Mouse (Mus musculus): Measurements from ENCODE around the gene St6gal1.
A peak's percentile ranks its signal among the peaks of the same experiment; 100 is the strongest.

The St6gal1 gene

DNA sequence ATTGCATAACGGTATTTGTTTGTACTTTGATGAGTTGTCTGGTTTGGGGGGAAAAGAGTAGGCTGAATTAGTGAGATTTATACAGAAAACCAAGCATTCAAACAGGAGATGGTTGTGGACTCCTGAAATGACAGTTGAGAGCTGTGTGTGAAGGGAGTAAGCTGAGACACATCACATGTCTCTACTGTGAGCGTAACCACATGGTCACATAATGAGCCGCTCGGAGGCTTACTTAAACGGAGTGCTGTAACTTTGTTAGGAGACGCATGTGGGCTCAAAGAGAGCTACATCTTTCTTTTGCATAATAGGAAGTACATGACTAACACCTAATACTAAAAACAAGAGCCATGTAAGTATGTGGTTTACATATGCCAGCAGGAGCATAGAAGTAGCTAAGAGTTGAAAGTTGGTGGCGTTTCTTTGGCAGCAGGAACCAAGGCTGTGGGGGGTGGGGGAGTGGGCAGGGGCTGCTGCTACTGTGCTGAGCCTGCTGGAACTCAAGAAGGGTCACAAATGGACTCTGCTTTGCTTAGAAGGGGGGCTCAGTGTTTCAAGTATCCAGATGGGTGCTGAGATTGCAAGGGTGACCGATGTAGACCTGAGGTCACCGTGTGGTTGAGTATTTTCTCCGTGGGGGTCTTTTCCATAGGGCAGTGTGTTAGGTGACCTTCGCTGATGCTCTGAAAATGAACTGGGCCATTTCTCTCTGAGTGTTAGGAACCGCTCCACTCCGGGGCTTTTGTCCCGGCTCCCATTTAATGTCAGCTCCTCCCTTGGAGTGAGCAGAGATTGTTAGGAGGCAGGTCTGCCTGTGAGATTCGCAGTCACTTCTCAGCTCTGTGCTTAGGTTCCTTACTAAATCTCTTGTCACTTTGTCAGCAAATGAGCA lies 26.3 kb downstream of the St6gal1 start:
- DNase-seq (ENCODE audit: low read depth), result no peak

DNA sequence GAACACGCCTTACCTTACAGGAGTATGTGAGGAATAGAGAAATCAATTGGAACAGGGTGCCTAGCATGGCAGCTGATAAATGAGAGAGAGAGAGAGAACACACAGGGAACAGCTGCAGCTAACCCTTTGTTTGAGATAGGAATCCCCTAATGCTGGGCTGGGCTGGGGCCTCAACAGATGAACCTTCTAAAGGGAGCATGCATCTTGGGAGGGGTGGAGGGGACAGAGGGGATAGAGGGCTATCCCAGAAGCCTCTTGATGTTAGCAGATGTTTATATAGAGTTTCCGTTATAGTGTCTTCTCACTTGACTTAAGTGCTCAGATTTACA lies 26.9 kb downstream of the St6gal1 start:
- DNase-seq (ENCODE audit: low read depth), result no peak

DNA sequence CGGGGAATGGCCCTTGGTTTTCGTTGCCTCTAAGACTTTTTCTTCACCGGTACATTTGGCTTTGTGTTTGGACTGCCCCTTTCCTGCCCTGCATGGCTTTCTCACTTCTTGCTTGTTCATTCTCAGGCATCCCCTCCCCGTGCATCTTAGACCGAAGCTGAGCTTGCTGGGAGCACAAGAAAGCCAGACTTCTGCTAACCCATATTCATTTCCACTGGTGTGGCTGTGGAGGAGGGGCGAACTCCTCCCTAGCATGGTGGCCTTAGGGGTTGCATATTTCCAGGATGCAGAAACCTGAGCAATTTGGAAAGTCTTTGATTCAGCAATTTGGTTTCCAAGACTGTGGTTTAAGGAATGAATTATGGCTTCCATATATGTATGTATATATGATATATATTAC lies 29.1 kb downstream of the St6gal1 start:
- peak; percentile 52 for DNase-seq (ENCODE audit: low read depth)

DNA sequence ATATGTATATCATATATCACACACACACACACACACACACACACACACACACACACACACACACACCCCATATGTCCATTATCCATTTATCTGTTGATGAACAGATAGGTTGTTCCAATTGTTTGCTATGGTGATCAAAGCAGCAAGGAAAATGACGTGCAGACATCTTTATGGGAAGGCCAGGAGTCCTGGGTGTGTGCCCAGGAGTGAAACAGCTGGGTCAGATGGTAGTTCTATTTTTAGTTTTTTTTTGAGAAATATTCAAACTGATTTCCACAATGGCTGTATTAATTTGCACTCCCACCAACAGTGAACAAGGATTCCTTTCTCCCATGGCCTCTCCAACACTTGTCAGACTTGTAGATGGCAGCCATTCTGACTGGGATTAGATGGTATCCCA lies 29.5 kb downstream of the St6gal1 start:
- peak; percentile 87 for DNase-seq (ENCODE audit: low read depth)

DNA sequence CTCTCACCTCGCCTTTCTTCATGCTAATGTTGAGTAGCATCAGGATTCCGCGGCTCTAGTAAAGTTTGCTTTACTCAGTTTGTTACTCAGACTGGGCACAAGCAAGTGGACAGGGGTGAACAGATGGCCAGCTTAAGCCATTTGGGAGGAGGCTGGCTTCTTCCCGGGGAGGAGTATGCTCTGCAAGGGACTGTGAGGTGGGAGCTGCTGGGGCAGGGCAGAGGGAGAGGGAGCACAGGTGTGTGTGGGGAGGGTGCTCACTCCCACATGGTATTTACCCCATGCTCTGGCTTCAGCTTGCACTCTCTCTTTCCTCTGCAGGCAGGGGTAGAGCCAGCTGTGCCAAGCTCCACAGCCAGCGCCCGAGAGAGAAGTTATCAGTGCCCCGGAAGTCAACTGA lies 32.1 kb downstream of the St6gal1 start:
- no peak for DNase-seq (ENCODE audit: low read depth)

DNA sequence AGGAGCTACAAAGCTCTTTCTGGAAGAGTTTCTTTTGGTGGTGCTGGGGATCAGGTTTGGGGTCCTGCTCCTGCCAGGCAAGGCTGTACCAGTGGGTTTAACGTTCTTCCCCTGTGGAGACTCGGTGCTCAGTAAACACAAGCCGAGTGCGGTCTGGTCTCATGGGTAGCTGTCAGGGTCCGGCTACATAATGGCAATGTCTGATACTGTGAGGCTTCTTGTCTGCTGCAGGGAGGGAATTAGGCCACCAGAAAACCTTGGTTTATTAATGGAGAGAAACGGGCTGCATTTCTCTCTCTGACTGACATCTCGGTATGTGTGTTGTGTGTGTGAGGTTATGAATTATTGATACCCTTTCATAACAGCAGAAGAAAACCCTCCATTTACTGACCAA lies 33.9 kb downstream of the St6gal1 start:
- no peak for DNase-seq (ENCODE audit: low read depth)

DNA sequence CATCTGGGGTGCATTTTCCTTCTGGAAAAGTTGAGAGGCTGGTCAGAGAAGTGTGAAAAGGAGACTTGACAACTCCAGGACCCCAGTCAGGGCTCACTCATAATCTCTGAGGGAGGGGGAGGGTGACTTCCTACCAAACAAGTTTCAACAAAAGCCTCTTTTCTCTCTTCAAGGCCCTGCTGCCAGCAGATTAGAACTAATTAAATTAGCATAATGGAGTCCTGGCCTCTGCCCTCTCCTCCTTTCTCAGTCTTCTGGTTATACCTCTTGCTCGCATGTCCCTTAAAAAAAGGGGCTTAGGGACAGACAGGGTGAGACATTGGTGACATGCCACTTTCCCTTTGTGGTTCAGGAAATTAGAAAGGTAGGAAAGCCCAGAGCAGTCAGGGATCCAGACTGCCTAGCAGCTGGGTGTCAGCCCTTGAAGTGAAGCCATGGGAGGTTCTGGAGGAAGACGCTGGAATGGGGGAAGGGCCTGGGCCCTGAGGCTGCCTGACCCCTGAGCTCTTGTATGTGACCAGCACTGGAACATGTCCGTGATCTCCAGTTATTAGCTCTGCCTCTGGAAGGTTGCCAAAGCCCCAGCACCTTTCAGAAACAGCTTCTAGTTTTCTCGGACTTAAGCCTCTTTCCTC lies 34.4 kb downstream of the St6gal1 start:
- no peak for DNase-seq (ENCODE audit: low read depth)

DNA sequence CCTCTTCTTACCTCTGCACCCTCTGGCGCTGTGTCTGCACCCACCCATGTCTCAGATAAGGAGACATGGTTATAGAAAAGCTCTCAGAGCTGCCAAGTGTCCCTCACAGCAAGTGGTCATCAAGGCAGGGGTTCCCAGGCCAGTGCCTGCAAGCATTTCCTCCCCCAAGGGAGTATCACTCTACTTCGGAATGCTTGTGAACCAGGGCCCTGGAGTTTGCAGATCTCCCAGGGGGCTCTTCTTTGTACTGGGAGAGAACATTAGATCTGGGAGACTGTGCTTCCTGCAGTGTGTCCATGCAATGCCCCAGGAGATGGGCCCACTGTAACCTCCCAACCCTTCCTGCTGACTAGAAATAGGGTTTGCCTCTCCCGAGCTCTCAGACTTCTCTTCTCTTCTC lies 35.0 kb downstream of the St6gal1 start:
- DNase-seq (ENCODE audit: low read depth), result no peak

DNA sequence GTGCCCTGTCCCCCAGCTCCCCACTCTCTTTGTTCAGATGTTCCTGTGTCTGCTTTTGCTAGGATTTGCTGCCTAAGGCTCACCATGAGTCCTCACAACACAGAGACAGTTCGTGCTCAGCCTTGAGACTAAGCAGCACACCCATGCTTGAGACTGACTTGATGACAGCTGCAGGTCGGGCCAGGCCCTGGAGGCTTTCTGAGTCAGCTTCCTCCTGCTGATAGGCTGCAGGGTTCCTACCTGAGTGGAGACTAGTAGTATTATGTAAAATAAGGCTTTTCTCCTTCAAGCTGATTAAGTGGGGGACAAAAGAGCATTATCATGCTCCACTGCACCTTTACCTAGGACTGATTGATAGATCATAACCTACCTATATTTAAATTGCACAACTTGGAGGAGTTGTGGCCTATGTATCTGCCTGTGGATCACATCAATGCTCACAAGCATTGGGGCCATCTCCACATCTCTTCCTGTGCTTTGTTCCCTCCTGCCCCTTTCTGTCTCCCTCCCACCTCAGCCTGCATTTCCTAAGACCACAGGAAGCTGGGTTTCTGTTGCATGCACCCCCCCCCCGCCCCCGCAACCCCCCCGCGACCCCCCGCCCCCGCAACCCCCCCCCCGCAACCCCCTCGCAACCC lies 37.7 kb downstream of the St6gal1 start:
- peak; percentile 57 for DNase-seq (ENCODE audit: low read depth)

DNA sequence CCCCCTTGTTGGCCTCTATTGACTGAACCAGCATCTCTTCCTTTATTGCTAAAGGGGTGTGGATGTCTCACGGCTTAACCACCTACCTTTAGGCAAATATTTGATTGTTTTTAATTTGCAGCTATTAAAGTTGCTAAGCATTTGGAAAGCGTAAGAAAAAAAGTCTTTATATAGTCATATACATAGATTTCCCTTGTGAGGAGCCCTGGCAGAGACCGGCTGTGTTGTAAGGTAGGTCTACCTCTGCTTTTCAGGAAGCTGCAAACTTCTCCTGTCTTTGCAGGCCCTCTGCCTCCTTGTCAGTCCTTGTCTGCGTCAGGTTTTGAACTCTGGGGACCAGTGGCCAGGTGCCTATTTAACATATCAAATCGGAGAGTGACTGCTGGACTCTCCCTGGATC lies 38.3 kb downstream of the St6gal1 start:
- no peak for DNase-seq (ENCODE audit: low read depth)

DNA sequence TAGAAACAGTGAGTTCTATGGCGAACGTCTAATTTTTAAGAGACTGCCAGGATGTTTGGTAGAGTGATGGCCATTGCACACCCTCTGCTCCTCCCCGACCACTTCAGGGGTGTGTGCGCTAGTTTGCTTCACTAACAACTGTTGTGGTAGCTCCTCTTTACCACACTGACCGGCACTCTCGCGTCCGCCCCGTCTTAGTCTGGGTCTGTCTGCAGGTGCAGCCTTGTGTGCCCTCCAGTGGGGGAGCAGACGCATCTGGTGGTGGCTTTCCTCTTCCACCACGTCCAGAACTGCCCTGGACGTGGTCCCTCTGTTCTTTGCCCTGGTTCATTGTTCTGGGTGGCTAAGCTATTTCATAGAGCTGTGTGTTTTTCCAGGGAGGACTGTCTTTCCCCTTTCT lies 40.5 kb downstream of the St6gal1 start:
- DNase-seq (ENCODE audit: low read depth), result no peak

DNA sequence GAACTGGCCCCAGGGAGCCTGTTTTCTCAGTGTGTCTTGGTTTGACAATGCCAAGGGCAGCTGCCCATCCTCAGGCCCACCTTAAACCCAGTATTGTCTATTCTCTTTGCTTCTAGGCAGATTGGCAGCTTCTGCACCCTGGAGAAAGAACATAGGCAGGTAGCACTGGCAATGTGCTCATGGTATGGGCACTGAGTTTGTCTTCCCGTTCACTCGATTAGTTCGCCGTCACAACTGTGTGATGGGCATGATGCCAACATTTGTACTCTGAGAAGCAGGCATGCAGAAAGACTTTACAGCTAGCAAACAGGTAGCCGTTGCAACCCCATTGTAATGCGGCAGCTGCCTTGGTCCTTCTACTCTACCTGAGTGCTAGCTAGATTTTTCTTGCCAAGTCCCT lies 40.9 kb downstream of the St6gal1 start:
- DNase-seq (ENCODE audit: low read depth), result no peak

DNA sequence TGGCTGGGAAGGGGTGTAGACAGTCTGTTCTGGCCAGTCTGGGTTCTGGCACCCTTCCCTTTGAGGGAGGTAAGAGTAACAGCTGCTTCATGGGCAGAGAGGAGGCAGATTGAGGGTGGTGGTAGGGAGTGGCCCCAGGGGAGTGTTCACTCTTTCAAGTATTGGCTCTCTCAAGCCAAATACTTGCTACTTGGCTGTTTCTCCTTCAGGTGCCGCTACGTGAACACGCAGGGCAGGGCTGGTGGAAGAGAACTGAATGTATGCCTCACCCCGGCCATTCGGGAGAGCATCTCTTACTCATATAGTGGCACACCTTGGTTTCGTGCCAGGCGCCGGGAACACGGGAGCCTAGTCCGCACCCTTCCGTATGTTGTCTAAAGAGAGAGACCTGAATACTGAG lies 41.8 kb downstream of the St6gal1 start:
- DNase-seq (ENCODE audit: low read depth), result no peak

DNA sequence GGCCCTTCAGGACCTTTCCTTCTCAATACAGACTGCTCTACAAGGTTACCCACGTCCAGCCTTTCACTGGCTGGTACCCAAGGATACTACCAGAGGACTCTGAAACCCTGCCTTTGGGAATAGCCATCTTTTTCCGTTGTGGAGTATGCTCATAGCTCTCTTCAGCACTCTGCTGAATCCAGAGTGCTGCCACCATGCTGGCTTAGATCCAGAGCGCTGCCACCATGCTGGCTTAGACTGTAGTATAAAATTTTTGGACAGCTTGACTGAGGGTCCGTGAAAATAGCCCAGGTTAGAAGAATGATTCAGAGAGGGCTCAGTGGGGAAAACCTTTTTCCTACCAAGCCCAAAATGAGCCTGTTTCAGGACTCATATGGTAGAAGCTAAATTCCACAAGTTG lies 42.4 kb downstream of the St6gal1 start:
- DNase-seq (ENCODE audit: low read depth), result no peak

DNA sequence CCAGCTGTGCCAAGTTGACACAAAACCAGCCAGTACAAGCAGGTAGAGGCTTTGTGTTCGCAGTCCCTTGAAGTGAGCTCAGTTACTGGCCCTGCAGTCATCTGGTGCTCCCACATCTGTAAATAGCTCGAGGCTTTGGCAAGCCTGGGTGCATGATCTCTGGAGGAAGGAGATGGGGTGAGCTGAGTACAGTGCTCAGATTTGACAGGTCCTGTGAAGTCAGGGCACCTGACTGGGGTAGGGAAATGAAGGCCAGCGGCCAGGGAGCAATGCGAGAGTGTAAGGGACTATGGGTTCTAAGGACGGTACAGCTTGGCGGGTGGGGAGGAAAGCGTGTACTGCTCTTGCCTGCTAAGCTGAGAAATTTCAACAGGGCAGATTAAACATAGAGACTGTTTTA lies 43.7 kb downstream of the St6gal1 start:
- no peak for DNase-seq (ENCODE audit: low read depth)

DNA sequence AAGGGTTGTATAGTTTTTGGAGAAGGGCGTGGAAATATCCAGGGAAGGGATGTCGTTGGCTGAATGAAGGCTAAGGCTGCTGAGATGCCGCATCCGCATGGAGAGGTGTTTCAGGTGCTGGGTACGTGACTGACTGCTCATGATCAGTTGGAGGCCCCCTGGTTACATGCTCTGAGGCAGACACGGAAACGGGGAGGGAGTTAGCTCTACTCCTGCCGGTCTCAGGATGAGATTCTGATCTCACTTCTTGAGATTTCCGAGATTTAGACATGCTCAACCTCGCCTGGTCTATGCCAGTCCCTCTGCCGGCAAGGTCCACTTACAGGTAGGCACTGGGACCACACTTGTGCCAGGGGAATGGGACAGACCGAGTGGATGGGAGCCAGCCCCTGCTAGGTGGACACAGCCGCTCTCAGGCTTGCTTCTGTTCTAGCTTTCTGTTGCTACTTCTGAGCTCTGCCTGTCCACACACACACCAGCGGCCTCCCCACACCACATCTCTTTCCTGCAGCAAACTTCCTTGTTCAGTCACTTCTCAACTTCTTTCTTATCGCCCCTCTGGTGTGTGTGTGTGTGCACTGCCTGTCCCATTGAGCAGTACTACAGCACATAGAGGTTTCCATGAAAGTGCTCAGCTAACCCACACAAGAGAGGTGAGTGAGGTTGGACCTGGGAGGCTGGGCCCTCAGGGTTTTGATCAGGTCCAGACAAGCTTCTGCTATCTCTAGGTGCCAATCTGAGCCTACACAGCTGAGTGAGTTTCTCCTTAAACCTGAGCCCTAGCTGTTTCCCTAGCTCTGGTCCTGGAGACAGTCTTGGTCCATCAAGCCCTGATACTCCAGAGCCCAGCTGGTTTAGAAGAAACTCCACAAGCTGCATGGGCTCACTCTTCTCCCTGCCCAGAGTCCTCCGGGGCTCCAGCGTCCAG lies 44.8 kb downstream of the St6gal1 start:
- DNase-seq (ENCODE audit: low read depth), result no peak

DNA sequence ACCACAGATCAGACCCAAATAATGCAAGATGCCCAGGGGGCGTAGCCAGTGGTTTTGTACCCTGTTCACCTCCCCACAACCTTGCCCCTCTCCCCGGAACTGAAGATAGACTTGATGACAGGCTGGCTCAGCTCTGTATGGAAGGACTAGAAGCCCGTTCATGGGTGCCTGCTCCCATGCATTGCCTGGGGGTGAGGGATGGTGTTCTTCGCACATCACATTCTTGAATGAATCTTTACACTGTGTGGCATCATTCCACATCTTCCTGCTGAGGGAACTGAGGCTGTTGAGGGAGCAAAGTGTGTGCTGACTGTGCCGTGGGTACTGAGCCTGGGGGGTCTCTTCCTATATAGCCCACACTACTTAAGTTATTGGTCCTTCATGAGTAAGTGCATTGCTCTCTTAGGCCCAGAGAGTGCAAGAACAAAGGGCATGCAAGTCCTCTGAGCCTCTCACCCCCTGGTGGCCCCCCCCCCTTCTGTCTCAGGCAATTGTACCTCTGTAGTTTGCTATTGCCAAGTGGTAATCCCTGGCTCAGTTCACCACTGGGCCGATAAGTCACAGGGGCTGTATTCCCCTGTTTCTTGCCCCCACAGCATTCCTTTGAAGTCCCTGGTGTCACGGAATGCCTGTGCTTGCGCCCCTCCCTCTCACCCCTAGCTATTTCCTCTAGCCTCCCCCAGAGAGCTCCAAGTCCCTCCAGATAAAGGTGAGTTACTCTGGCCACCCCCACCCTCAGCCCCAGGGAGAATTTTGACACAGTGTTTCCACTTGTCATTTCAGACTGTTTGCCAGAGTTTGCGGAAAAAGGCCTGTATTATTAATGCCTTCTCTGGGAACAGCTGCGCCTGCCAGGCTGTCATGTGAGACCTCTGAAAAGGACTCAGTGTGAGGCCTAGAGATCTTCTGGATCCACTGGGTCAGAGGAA lies 45.7 kb downstream of the St6gal1 start:
- peak; percentile 63 for DNase-seq (ENCODE audit: low read depth)

DNA sequence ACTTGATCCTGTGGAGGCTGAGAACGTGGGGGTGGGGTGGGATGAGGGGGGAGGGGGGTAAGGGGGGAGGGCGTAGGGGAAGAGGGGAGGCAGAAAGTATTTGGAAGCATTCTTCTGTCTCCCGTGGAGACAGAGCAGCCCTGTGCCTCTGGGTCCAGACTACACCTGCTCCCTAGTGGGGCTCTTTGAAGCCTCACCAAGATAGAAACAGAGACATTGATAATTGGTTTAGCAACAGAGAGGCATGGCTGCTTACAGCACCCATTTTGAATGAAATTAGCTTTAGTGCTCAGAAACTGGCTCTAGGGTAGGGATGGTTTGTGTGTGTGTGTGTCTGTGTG lies 46.3 kb downstream of the St6gal1 start:
- DNase-seq (ENCODE audit: low read depth), result no peak

DNA sequence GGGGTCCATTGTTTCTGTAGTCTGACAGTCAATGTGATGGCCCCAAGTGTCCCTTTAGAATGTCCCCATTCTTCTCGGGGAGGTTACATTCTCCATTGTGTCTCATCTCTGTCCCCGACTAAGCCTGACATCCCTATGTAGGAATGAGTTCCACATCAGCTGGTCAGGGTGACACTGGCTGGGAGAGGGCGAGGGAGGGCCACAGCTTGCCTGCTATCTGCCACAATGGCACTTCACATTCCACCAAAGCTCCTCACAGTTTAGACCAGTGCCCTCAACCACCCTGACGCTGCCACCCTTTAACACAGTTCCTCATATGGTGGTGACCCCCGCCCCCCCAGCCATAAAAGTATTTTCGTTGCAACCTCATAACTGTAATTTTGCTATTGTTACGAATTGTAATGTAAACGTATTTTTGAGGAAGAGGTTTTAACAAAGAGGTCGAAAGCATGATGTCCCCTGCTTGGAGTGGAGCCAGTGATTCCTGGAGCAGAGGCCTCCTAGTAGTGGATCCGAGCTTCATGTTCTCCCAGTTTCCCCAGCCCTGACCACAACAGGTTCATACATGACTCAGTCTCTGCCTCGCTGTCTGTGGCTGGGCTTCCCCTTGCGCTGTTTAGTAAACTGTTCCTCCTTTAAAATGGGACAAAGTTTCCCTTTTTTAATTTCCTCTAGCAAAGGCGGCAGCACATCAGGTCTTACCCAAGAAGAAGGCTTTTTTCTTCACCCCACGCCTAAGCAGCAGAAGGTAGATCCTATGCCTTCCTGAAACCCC lies 47.4 kb downstream of the St6gal1 start:
- DNase-seq (ENCODE audit: low read depth), result peak; percentile 72

DNA sequence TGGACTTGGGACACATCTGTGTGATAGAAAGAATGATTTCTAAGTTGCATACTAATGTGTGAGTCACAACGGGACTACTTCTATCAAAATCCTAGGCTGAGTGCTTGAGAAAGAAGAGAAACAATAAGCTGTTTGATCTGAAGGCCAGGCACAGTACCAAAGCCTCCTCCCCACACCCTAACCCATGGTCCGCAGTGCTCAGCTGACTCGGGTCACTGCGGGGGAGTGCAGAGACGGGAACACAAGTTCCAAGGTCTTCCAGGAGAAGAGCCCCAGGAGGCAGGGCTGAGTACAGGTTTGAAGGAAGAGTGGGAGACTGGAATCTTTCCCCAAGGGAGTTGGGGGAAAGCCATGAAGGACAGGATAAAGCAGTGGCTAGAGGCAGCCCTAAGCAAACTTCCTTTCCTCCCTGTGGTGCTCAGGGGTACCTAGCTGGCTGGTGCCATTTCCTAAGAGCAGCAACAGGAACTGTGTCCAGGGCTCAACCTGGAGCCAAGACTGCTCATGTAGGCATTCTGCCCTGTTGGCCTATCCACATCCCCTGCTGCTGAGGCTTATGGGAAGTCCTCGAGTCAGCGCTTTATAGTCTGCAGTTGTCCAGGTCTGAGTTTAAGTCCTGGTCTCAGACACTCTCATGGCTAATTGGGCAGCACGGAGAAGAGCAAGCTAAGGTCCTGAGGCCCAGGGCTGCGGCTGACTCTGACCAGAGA lies 48.1 kb downstream of the St6gal1 start:
- peak; percentile 77 for DNase-seq (ENCODE audit: low read depth)

All from NIH3T3 (cell line).